Mouse (Mus musculus) hindbrain, embryonic 16.5 days (tissue): ENCODE data around the gene Chd2. TPM values are rescaled to one million over a fixed set of nuclear protein-coding genes. Genes with fewer than 3 reads are reported as not detected.

ENCODE experiments used
- ATAC-seq: fragments of 200-750 bp; cut with Nextera tagmentation; 2 replicates; pipeline ENCODE4 v1.8.0; 2017; ENCODE audit warnings: moderate TSS enrichment, moderate library complexity
- H3K27ac ChIP-seq: fragments of 300-500 bp; sonication (generic); 2 replicates; pipeline ENCODE4 v1.5.1; 2014; ENCODE audit warnings: low read depth, mild to moderate bottlenecking, control low read depth, low read length, moderate library complexity
- H3K27me3 ChIP-seq: fragments of 300-500 bp; sonication (generic); replicated peaks from 2 replicates; pipeline ENCODE4 v1.6.1; 2014; ENCODE audit warnings: low read length; ENCODE audit not compliant: control insufficient read depth, insufficient read depth
- H3K36me3 ChIP-seq: fragments of 300-500 bp; sonication (generic); 2 replicates; pipeline ENCODE4 v1.6.1; 2014; ENCODE audit warnings: mild to moderate bottlenecking, low read length, moderate library complexity, mixed read lengths; ENCODE audit not compliant: control insufficient read depth, insufficient read depth
- H3K4me1 ChIP-seq: fragments of 300-500 bp; sonication (generic); 2 replicates; pipeline ENCODE4 v1.6.1; 2014; ENCODE audit warnings: low read depth, low read length; ENCODE audit not compliant: control insufficient read depth, insufficient read depth
- H3K4me2 ChIP-seq: fragments of 300-500 bp; sonication (generic); 2 replicates; pipeline ENCODE4 v1.6.1; 2014; ENCODE audit warnings: mild to moderate bottlenecking, low read length, control low read depth, moderate library complexity
- H3K4me3 ChIP-seq: fragments of 300-500 bp; sonication (generic); 2 replicates; pipeline ENCODE4 v1.5.1; 2014; ENCODE audit warnings: mild to moderate bottlenecking, low read length, control low read depth, moderate library complexity
- H3K9ac ChIP-seq: fragments of 300-500 bp; sonication (generic); 2 replicates; pipeline ENCODE4 v1.6.1; 2014; ENCODE audit warnings: low read depth, mild to moderate bottlenecking, control low read depth, low read length, moderate library complexity
- H3K9me3 ChIP-seq: fragments of 300-500 bp; sonication (generic); 2 replicates; pipeline ENCODE4 v1.6.1; 2014; ENCODE audit warnings: mild to moderate bottlenecking, low read length, moderate library complexity; ENCODE audit not compliant: control insufficient read depth
- WGBS: fragments of 180-500 bp; shearing (Covaris S2); extraction: QIAGEN DNeasy Blood & Tissue Kit; methylation state at CpG from one replicate; pipeline ENCODE4 v1.1.7; 2014; 5-methylcytosine and 5-hydroxymethylcytosine counted together
- polyA plus RNA-seq: library from polyadenylated mRNA; unstranded; fragments of >200 nt; fragmentation: Nextera tagmentation; extraction: Ambion mirVana; gene quantifications from 2 replicates; pipeline ENCODE4 v1.2.1, GENCODE M21; 2015

Gene Chd2
- polyA plus RNA-seq, 1 experiment from 2014 or later: 35.3 TPM

DNA sequence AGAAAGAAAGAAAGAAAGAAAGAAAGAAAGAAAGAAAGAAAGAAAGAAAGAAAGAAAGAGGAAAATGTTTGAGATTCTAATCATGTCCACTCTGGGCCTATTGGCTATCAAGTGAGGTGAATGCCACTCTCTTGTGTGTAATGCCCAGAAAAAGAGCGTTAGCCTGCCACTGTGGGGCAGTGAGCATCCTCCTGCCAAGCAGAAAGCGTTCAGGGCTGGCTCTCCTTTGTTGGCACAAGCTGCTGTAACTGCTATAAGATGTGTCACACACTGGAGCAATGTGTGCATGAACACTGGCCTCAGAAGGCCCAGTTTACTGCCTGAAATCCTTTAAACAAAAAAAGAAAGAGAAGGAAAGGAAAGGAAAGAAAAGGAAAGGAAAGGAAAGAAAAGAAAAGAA lies 139.5 kb downstream of the Chd2 start:
- Histone ChIP-seq H3K4me2 (no peak overlapping the region), H3K27ac (no peak overlapping the region), H3K9ac (no peak overlapping the region), H3K4me1 (peaks cover 45% of the 10 kb centered on the region), H3K27me3 (no peaks in the 10 kb centered on the region; the same call in 1 of the 2 replicates), H3K9me3 (no peaks in the 10 kb centered on the region; the same call in 1 of the 2 replicates), H3K36me3 (peaks cover 2% of the 10 kb centered on the region; the same call in 1 of the 2 replicates), H3K4me3 (no peak overlapping the region)
- no peak for ATAC-seq
- WGBS: 8% methylated on average over 2 of the region's 2 CpGs

DNA sequence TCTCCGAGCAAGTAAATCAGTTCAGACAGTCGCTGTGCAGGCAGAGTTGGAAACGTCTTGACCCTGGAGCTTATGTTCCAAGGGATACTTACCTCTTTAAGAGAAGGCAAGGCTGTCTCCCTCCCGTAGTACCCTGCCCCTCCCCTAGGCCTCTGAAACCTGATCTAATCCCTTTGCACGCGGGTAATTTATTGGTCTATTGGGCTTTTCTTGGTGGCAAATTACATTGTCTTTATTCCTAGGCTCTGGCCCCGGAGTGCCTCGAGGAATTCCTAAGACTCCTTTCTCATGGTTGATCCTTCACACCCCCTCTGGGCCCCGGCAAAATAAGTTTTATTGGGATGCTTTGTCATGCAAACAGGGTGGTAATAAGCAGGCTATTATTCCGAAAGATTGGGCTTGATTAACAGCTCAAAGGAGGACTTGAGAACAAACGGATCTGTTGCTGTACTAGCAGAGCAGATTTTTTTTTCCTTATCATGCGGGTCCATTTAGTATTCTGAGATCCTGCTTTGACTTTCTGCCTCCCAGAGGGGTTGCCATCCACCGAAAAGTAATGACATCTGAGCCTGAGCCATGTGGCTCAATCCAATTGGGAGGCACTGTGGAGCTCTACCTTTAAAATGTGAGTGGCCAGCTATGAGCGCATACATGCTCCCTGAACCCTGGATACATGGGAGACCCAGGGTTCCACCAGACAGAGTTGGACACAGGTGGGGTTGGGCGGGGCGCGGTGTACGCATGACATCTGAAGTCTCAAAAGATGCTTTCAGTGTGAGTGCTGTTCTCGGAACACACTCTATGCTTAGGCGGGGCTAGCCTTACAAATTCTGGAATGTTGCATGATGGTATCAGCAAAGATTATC lies 141.3 kb downstream of the Chd2 start:
- H3K27ac ChIP-seq: peak overlapping the region; percentile 70
- no peaks in the 10 kb centered on the region for H3K9me3 ChIP-seq
- H3K4me2 ChIP-seq: peak overlapping the region; percentile 57
- no peaks in the 10 kb centered on the region; the same call in 1 of the 2 replicates for H3K36me3 ChIP-seq
- peaks cover 45% of the 10 kb centered on the region for H3K4me1 ChIP-seq
- peak; percentile 41 for ATAC-seq
- H3K4me3 ChIP-seq: peak overlapping the region; percentile 36
- H3K27me3 ChIP-seq: no peaks in the 10 kb centered on the region; the same call in 1 of the 2 replicates
- H3K9ac ChIP-seq: peak overlapping the region; percentile 41
- 10% methylated on average over 20 of the region's 20 CpGs for WGBS

DNA sequence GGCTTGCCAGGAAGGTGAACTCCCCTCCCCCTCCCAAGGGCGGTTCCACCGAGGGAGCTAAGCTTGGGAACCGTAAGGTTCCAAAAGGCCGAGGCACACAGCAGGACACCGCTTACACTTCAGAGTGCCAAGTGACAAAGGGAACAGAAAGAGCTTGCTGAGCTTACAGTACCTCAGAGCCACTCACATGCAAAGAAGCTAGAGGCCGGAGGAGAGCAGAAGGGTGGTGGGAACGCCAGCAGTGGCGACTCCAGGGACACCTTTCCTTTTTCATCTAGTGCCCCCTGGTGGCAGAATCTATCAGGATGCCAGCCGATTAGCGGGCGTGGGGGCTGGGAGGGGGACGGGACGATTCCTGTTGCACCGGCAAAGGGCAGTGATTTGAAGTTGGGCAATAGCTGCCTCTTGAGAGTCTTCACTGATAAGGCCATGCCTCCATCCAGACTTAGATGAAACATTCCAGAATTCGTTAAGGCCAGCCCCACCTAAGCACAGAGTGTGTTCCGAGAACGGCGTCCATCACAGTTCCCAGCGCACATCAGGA lies 142.1 kb downstream of the Chd2 start:
- Histone ChIP-seq H3K36me3 (no peaks in the 10 kb centered on the region), H3K4me1 (peaks cover 45% of the 10 kb centered on the region), H3K9me3 (no peaks in the 10 kb centered on the region), H3K4me2 (peak overlapping the region; percentile 57), H3K9ac (peak overlapping the region; percentile 41), H3K4me3 (peak overlapping the region; percentile 36), H3K27me3 (no peaks in the 10 kb centered on the region; the same call in 1 of the 2 replicates), H3K27ac (peak overlapping the region; percentile 70)
- WGBS: 1% methylated on average over 19 of the region's 19 CpGs
- ATAC-seq: peak; percentile 70

DNA sequence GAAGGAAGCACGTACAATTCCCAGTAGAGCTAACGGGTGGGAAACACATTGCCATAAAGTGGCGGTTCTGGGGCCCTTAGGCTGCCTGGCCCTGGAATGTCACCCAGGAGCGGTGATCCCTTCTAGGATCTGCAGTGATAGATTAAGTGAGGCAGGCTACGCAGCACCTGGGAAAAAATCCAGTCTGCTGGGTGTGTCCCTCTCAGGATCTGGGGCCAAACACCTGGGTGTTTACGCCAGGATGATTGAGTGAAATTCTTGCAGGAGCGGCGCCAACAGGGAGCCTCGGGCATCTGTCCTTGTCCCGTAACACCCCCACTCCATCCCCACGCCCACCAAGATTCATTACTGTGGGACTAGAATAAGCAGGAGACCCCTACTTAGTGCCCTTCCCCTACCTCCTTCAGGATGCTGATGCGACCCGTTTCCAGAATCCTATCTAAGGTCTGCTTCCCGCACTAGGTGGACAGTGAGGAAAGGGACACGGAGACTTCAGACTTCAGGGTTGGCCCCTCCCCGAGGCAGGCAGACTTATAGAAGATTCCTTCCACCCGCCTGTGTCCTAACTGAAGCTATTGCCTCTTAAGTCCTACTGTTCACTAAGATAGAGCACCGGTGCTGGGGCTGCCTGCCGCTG lies 142.7 kb downstream of the Chd2 start:
- Histone ChIP-seq H3K27ac (peak overlapping the region; percentile 70), H3K9me3 (no peaks in the 10 kb centered on the region), H3K4me3 (peak overlapping the region; percentile 36), H3K9ac (peak overlapping the region; percentile 41), H3K4me1 (peaks cover 45% of the 10 kb centered on the region), H3K4me2 (peak overlapping the region; percentile 57), H3K36me3 (no peaks in the 10 kb centered on the region), H3K27me3 (no peaks in the 10 kb centered on the region; the same call in 1 of the 2 replicates)
- ATAC-seq: peak; percentile 3; the same call in 1 of the 2 replicates
- 10% methylated on average over 19 of the region's 19 CpGs for WGBS

DNA sequence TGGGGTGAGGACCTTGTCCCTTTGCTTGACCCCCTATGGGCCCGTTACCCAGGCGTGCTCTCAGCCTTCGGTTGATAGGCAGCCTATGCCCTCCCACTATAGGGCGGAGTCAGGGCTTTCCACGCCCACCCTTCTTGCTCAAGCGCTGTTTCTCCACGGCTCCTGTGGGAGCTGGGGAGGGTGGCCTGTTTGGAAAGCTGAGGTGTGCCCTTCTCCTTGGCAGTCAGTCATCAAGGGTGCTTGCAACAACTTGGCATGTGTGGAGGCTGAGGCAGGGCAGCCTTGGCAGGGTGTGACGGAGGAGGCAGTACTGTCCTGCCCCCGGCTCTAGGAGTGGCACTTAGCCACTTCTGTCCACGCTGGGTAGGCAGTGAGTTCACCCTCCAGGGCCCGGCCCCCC lies 143.3 kb downstream of the Chd2 start:
- ATAC-seq: peak; percentile 50
- Histone ChIP-seq H3K27me3 (no peaks in the 10 kb centered on the region; the same call in 1 of the 2 replicates), H3K4me2 (peak overlapping the region; percentile 57), H3K9me3 (no peaks in the 10 kb centered on the region), H3K36me3 (no peaks in the 10 kb centered on the region), H3K9ac (peak overlapping the region; percentile 41), H3K27ac (peak overlapping the region; percentile 70), H3K4me3 (peak overlapping the region; percentile 5; the same call in 1 of the 2 replicates), H3K4me1 (peaks cover 45% of the 10 kb centered on the region)
- 13% methylated on average over 11 of the region's 11 CpGs for WGBS

DNA sequence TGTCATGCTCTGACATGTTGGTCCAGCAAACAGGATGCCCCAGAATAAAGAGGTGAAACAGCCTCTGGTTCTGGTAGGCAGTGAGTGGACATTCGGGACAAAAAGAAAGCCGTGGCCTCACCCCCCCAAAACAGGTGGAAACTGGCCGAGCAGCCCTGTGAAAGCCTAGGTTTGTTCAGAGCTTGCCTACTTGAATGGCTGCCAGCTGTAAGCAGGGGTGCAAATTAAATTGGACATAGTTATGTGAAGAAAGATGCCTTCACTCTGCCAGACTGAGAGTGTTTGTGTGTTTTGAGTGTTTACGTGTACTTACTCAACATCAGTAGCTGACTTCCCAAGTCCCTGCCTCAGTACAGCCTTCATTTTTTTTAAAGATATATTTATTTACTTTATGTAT lies 147.6 kb downstream of the Chd2 start:
- WGBS: 36% methylated on average over 4 of the region's 4 CpGs
- Histone ChIP-seq H3K27me3 (no peaks in the 10 kb centered on the region), H3K4me1 (peaks cover 42% of the 10 kb centered on the region), H3K9ac (no peak overlapping the region), H3K4me3 (peak overlapping the region; percentile 5; the same call in 1 of the 2 replicates), H3K4me2 (peak overlapping the region; percentile 85), H3K27ac (no peak overlapping the region), H3K9me3 (no peaks in the 10 kb centered on the region), H3K36me3 (no peaks in the 10 kb centered on the region)
- ATAC-seq: no peak

DNA sequence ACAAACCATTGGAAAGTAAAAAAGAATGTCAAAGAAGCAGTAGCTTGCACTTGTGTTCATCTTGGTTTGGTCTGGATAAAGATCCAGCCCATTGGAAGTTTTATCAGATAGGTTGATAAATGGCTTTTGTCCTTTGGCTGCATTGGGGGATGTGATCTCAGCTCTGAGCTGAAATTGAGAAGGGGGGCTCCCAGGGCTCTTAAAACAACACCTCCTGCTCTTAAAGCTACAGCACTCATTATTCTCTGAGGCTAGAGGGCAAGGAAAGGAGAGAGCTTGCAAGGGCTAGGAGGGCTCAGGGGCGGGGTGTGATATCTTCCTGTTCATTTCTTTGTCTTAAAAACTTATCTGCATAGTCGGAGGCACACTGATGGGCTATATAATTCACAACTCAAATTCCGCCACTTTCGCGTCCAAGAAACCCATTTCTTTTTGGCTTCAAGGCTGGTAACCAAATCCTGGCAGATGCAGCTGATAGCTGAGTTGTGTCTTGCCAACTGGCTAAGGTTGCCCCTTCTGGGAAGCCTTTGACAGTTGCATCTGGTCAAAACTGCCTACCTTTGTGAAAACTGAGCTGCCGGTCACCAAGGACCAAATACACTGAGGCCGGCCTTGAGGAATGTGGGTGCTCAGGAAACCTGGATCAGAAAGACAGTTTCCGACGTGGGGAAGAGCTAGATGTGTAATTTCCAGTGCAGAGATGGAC lies 148.2 kb downstream of the Chd2 start:
- peak overlapping the region; percentile 35; the same call in 1 of the 2 replicates for H3K9ac ChIP-seq
- no peaks in the 10 kb centered on the region for H3K27me3 ChIP-seq
- ATAC-seq: no peak
- H3K27ac ChIP-seq: peak overlapping the region; percentile 20; the same call in 1 of the 2 replicates
- 26% methylated on average over 9 of the region's 9 CpGs for WGBS
- H3K36me3 ChIP-seq: no peaks in the 10 kb centered on the region
- H3K4me3 ChIP-seq: peak overlapping the region; percentile 58
- peaks cover 36% of the 10 kb centered on the region for H3K4me1 ChIP-seq
- H3K4me2 ChIP-seq: peak overlapping the region; percentile 85
- no peaks in the 10 kb centered on the region for H3K9me3 ChIP-seq

DNA sequence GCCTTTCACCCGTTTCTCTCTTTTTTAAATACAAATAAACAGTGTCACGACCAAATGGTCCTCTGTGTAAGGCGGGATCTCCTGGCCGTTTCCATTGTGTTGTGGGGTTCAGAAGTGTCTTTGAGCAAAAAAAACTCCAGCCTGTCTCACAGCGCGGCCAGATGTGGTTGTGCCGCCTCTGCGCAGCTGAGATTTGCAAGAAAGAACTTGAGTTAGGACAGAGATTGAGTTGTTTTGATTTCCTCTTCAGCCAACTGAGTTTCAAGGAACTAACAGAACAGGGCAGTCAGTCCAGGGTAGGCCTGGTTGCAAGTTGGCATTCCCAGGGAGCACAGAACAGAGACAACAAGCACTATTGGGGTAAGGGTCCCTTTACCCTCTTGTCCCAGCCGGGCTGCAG lies 149.3 kb downstream of the Chd2 start:
- 6% methylated on average over 9 of the region's 9 CpGs for WGBS
- H3K36me3 ChIP-seq: no peaks in the 10 kb centered on the region
- no peak for ATAC-seq
- no peaks in the 10 kb centered on the region for H3K9me3 ChIP-seq
- H3K27ac ChIP-seq: peak overlapping the region; percentile 85
- peak overlapping the region; percentile 58 for H3K4me3 ChIP-seq
- no peaks in the 10 kb centered on the region for H3K27me3 ChIP-seq
- peak overlapping the region; percentile 77 for H3K9ac ChIP-seq
- H3K4me2 ChIP-seq: peak overlapping the region; percentile 85
- peaks cover 26% of the 10 kb centered on the region for H3K4me1 ChIP-seq
